ENCODE assay signal across 16 mouse cellular contexts in genomic region chr9:56414322-56414721, GRCm38 (mm10). TPM values are rescaled to one million over a fixed set of nuclear protein-coding genes. Genes with fewer than 3 reads are reported as not detected.
DNase-seq lines count a peak whose midpoint lies in the region; ATAC-seq and TF ChIP-seq lines count a peak whose summit lies in the region.
"Had no signal": no experiment of that assay in that cellular context is flagged by ENCODE, and none has a peak within 500 bp of the region (broad histone marks: within the 10 kb centered on the region; RNA-seq: fewer than 3 reads in every experiment).

No protein-coding gene starts in this region.

- TF ChIP-seq POLR2A in ES-Bruce4 (IDR thresholded peaks at IDR 0.05; ENCODE audit: insufficient read depth, low read length): no peak

- TF ChIP-seq CTCF in hindbrain, postnatal 0 days (IDR thresholded peaks at IDR 0.05; ENCODE audit: low read depth): peak; percentile 18
- TF ChIP-seq CTCF in lung, postnatal 0 days (IDR thresholded peaks at IDR 0.05): peak; percentile 32
- peak; percentile 21 for TF ChIP-seq CTCF in ES-Bruce4 (IDR thresholded peaks at IDR 0.05; ENCODE audit: low read depth, low read length)

- no peak overlapping the region for H3K27ac ChIP-seq in hindbrain, postnatal 0 days
- no peak overlapping the region for H3K27ac ChIP-seq in hindbrain, embryonic 13.5 days
- no peak overlapping the region for H3K27ac ChIP-seq in lung, postnatal 0 days (ENCODE audit: low read length)
- H3K27ac ChIP-seq in ES-Bruce4 (ENCODE audit: insufficient read depth, low read length): no peak overlapping the region
- H3K27ac ChIP-seq: embryonic facial prominence, embryonic 15.5 days; limb, embryonic 13.5 days; midbrain, embryonic 12.5 days had no signal

- H3K9ac ChIP-seq in hindbrain, postnatal 0 days (replicated peaks; ENCODE audit: low read length): no peak overlapping the region
- H3K9ac ChIP-seq in hindbrain, embryonic 13.5 days: no peak overlapping the region
- H3K9ac ChIP-seq in lung, postnatal 0 days (replicated peaks; ENCODE audit: low read depth): no peak overlapping the region
- no peak overlapping the region for H3K9ac ChIP-seq in ES-Bruce4 (ENCODE audit: low read depth, poor library complexity, severe bottlenecking)
- H3K9ac ChIP-seq: embryonic facial prominence, embryonic 15.5 days; limb, embryonic 13.5 days; midbrain, embryonic 12.5 days had no signal

- no peaks in the 10 kb centered on the region for H3K36me3 ChIP-seq in hindbrain, postnatal 0 days (ENCODE audit: insufficient read depth, low read length)
- no peaks in the 10 kb centered on the region for H3K36me3 ChIP-seq in hindbrain, embryonic 13.5 days
- H3K36me3 ChIP-seq in lung, postnatal 0 days (ENCODE audit: insufficient read depth, low read length): no peaks in the 10 kb centered on the region
- H3K36me3 ChIP-seq in ES-Bruce4 (ENCODE audit: control insufficient read depth, insufficient read depth, low read length, poor library complexity, severe bottlenecking): no peaks in the 10 kb centered on the region
- no peaks in the 10 kb centered on the region for H3K36me3 ChIP-seq in splenic B cell, adult 2 months (ENCODE audit: control insufficient read depth, insufficient read depth, low read length, poor library complexity, severe bottlenecking)
- H3K36me3 ChIP-seq: embryonic facial prominence, embryonic 15.5 days; limb, embryonic 13.5 days; midbrain, embryonic 12.5 days had no signal

- H3K4me1 ChIP-seq in hindbrain, postnatal 0 days (ENCODE audit: insufficient read depth, low read length): 0 out of 2 replicates have a peak, but pooled peaks cover 3% of the 10 kb centered on the region
- H3K4me1 ChIP-seq in hindbrain, embryonic 13.5 days (replicated peaks): peaks cover 12% of the 10 kb centered on the region
- H3K4me1 ChIP-seq in lung, postnatal 0 days (ENCODE audit: insufficient read depth, low read depth, low read length): peaks cover 18% of the 10 kb centered on the region; the same call in 1 of the 2 replicates
- H3K4me1 ChIP-seq in ES-Bruce4 (ENCODE audit: control insufficient read depth, insufficient read depth, low read length): no peaks in the 10 kb centered on the region

- H3K4me2 ChIP-seq in hindbrain, postnatal 0 days (ENCODE audit: low read depth, low read length): no peak overlapping the region
- H3K4me2 ChIP-seq in hindbrain, embryonic 13.5 days: no peak overlapping the region
- H3K4me2 ChIP-seq in lung, postnatal 0 days (replicated peaks; ENCODE audit: low read depth, low read length): no peak overlapping the region
- H3K4me2 ChIP-seq: embryonic facial prominence, embryonic 15.5 days; limb, embryonic 13.5 days; midbrain, embryonic 12.5 days had no signal

- intact Hi-C loops in heart, postnatal 25 days (cut with DNase I): no loop called here

- no peak for TF ChIP-seq EP300 in lung, postnatal 0 days (IDR thresholded peaks at IDR 0.05)
- TF ChIP-seq EP300 in ES-Bruce4 (IDR thresholded peaks at IDR 0.05; ENCODE audit: insufficient read depth, low read depth, low read length): no peak

- no peaks in the 10 kb centered on the region for H3K27me3 ChIP-seq in hindbrain, postnatal 0 days (ENCODE audit: insufficient read depth, low read length)
- no peaks in the 10 kb centered on the region for H3K27me3 ChIP-seq in hindbrain, embryonic 13.5 days
- no peaks in the 10 kb centered on the region for H3K27me3 ChIP-seq in lung, postnatal 0 days (replicated peaks; ENCODE audit: insufficient read depth, low read length)
- H3K27me3 ChIP-seq in ES-Bruce4 (ENCODE audit: control insufficient read depth, insufficient read depth, low read length, poor library complexity, severe bottlenecking): no peaks in the 10 kb centered on the region
- H3K27me3 ChIP-seq in splenic B cell, adult 2 months (ENCODE audit: control insufficient read depth, insufficient read depth, low read length, poor library complexity, severe bottlenecking): no peaks in the 10 kb centered on the region
- H3K27me3 ChIP-seq: embryonic facial prominence, embryonic 15.5 days; limb, embryonic 13.5 days; midbrain, embryonic 12.5 days had no signal

- ATAC-seq in hindbrain, postnatal 0 days: no peak
- no peak for ATAC-seq in hindbrain, embryonic 13.5 days (ENCODE audit: low FRiP score)
- no peak for ATAC-seq in lung, postnatal 0 days
- ATAC-seq: forebrain, embryonic 14.5 days had no signal

- no peak for DNase-seq in hindbrain, postnatal 0 days (ENCODE audit: low spot score)
- DNase-seq in lung, postnatal 0 days (ENCODE audit: low spot score): no peak
- DNase-seq in lung, adult 18-20 months: no peak
- peak; percentile 27 for DNase-seq in splenic B cell, adult 2 months (ENCODE audit: low read depth, low spot score)
- no peak for DNase-seq in heart, postnatal 25 days (ENCODE audit: low spot score)
- DNase-seq: cerebellum, adult 11 months; heart, postnatal 4 days; kidney, postnatal 14 days; right cerebral cortex, postnatal 4 days; thymus, postnatal 36 days had no signal

- no peaks in the 10 kb centered on the region for H3K9me3 ChIP-seq in hindbrain, postnatal 0 days (ENCODE audit: low read length)
- no peaks in the 10 kb centered on the region for H3K9me3 ChIP-seq in hindbrain, embryonic 13.5 days
- no peaks in the 10 kb centered on the region for H3K9me3 ChIP-seq in lung, postnatal 0 days (ENCODE audit: low read length)
- no peaks in the 10 kb centered on the region for H3K9me3 ChIP-seq in ES-Bruce4 (replicated peaks; ENCODE audit: control insufficient read depth, insufficient read depth, low read length, poor library complexity, severe bottlenecking)
- H3K9me3 ChIP-seq: embryonic facial prominence, embryonic 15.5 days; limb, embryonic 13.5 days; midbrain, embryonic 12.5 days had no signal

- H3K4me3 ChIP-seq in hindbrain, postnatal 0 days (ENCODE audit: low read length): no peak overlapping the region
- no peak overlapping the region for H3K4me3 ChIP-seq in hindbrain, embryonic 13.5 days
- H3K4me3 ChIP-seq in lung, postnatal 0 days (ENCODE audit: low read depth, low read length): no peak overlapping the region
- H3K4me3 ChIP-seq in ES-Bruce4 (ENCODE audit: low read depth, low read length): no peak overlapping the region
- H3K4me3 ChIP-seq: embryonic facial prominence, embryonic 15.5 days; limb, embryonic 13.5 days; midbrain, embryonic 12.5 days had no signal

RNA-seq across cellular contexts. Expression of gene Peak1, which starts 3.5 kb away (rescaled TPM):
- 9.1 and 9.6 TPM in 2 replicates for total RNA-seq in hindbrain, postnatal 0 days (2014; rRNA removed)
- polyA plus RNA-seq in hindbrain, postnatal 0 days (2015; fragmentation: Nextera tagmentation; extraction: Ambion mirVana): 5.3 and 5.4 TPM in 2 replicates
- polyA plus RNA-seq in hindbrain, embryonic 13.5 days (2015; fragmentation: Nextera tagmentation; extraction: Ambion mirVana): 4.8 and 5.4 TPM in 2 replicates
- polyA plus RNA-seq in lung, postnatal 0 days (2015; fragmentation: Nextera tagmentation; extraction: Ambion mirVana): 19.2 and 21.9 TPM in 2 replicates
- 26.3 and 30.8 TPM in 2 replicates for polyA plus RNA-seq in ES-Bruce4 (2011; ENCODE audit: insufficient read depth, insufficient read length, low read depth, missing spikeins)
- total RNA-seq in heart, postnatal 25 days (2021): 10 to 100 TPM; 35.1 to 38.0 TPM

RNA-seq across cellular contexts. Expression of gene Hmg20a, which starts 4.1 kb away (rescaled TPM):
- total RNA-seq in hindbrain, postnatal 0 days (2014; rRNA removed): 48.2 and 50.9 TPM in 2 replicates
- 57.1 and 58.5 TPM in 2 replicates for polyA plus RNA-seq in hindbrain, postnatal 0 days (2015; fragmentation: Nextera tagmentation; extraction: Ambion mirVana)
- 81.9 and 89.8 TPM in 2 replicates for polyA plus RNA-seq in hindbrain, embryonic 13.5 days (2015; fragmentation: Nextera tagmentation; extraction: Ambion mirVana)
- 22.2 and 25.6 TPM in 2 replicates for polyA plus RNA-seq in lung, postnatal 0 days (2015; fragmentation: Nextera tagmentation; extraction: Ambion mirVana)
- 40.7 and 43.5 TPM in 2 replicates for polyA plus RNA-seq in ES-Bruce4 (2011; ENCODE audit: insufficient read depth, insufficient read length, low read depth, missing spikeins)
- 10 to 100 TPM; 20.0 to 24.2 TPM for total RNA-seq in heart, postnatal 25 days (2021)
